Mouse (Mus musculus) MEL (cell line): Measurements from ENCODE around the gene Vps50.

Source experiments
- CTCF ChIP-seq, 3 experiments: IDR thresholded peaks in 2 of 3; conservative IDR thresholded peaks in 1 of 3; 2 replicates each; pipeline ENCODE4 v1.5.1; 2011 to 2012; ENCODE audit warnings: low read length in 3 of 3, low read depth in 2 of 3, mild to moderate bottlenecking in 2 of 3, improper control_type of control experiment in 1 of 3, inconsistent platforms in 1 of 3, mixed read lengths in 1 of 3, moderate library complexity in 1 of 3; ENCODE audit not compliant: control insufficient read depth in 1 of 3, insufficient read depth in 1 of 3, poor library complexity in 1 of 3, severe bottlenecking in 1 of 3
- ZMIZ1 ChIP-seq: IDR thresholded peaks from 2 replicates; pipeline ENCODE4 v1.6.1; 2012; ENCODE audit warnings: low read depth, mild to moderate bottlenecking, inconsistent platforms, low read length, improper control_type of control experiment, moderate library complexity

DNA sequence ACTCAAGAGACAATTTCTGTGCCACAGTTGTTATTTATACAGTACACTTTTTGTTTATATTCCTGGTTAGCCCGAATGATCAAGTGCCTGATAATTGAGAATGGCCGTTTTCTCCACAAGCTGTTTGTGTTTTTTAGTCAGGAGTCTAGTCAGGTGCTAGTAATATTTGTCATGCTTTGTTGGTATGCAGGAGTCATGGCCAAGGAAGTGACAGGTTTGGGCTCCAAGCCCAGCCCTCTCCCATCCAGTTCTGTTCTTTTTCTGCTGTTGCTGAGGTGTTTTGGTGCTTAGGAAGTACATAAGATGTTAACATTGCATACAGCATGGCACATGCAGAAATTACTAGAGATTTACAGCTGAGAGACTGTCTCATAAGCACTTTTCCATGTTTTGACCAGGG, 41.3 kb downstream of the Vps50 start:
- no peak for TF ChIP-seq ZMIZ1
- TF ChIP-seq CTCF (IDR thresholded peaks at IDR 0.05 in 2 of 3, conservative IDR thresholded peaks at IDR 0.05 in 1 of 3; ENCODE audit: control insufficient read depth in 1 of 3, insufficient read depth in 1 of 3, low read depth in 2 of 3, low read length in 3 of 3, poor library complexity in 1 of 3, severe bottlenecking in 1 of 3) = no peak
